Mouse (Mus musculus) adrenal gland, postnatal 10 days (tissue): ENCODE measurements around the gene Foxa3. TPM values are rescaled to one million over a fixed set of nuclear protein-coding genes. Genes with fewer than 3 reads are reported as not detected.

Experiments used
- DNase-seq: peaks from one replicate; pipeline ENCODE4 v3.0.0; 2021; ENCODE audit warnings: mixed read lengths
- total RNA-seq, 2 experiments: library from RNA; stranded (reverse); gene quantifications; 2 replicates each; pipeline ENCODE4 v1.2.3; 2021

Gene Foxa3
- total RNA-seq, 2 experiments from 2014 or later: 4.8 to 14.0 TPM

DNA sequence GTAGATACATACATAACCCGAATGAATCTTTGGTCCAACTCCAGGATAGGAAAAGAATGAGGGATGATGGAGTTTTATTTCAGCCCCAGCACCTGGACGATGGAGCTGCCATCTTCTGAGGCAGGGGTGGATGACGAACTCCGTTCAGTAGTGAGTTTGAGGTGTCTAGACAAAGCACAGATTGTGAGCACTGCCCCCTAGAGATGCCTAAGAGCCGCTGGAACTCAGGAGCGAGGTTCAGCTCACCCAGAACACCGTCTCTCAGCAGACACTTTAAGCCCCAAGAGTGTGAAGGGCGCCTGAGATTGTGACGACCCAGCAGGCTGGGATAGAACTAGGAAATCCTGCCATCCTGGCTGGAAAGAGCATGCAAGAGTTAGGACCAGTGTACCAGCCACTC is 24.5 kb downstream of the Foxa3 start:
- DNase-seq: no peak

DNA sequence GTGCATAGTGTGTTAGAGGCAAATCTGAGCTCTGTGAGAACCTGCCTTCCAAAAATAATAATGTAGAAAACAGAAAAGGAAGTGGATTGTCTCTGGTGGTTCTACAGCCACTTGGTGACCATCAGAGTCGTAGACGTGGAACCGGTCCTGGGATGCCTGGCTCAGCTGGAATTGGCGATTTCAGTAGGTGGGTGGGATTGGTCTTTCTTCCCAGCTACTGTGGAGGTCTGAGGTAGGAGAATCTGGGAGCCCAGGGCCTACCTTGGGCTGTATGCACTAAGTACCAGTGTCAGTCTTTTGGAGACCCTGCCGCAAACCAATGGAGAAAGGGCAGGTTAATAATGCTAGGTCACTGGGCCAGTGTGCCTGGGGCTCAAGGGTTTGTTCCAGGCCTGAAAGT is 30.3 kb downstream of the Foxa3 start:
- DNase-seq: no peak

DNA sequence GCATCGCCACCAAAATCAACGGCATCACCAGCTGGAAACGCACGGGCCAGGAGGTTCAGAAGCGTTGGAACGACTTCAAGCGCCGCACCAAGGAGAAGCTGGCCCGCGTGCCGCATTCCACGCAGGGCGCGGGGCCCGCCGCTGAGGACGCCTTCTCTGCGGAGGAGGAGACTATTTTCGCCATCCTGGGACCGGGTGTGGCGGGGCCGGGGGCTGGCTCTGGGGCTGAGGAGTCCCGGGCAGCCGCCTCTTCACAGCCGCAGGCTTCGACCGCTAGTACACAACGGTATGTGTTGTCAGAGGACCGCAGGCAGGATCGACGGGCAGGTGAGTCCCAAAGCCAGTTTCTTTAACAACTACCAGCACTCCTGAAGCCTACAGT is 31.1 kb downstream of the Foxa3 start:
- peak; percentile 52 for DNase-seq

DNA sequence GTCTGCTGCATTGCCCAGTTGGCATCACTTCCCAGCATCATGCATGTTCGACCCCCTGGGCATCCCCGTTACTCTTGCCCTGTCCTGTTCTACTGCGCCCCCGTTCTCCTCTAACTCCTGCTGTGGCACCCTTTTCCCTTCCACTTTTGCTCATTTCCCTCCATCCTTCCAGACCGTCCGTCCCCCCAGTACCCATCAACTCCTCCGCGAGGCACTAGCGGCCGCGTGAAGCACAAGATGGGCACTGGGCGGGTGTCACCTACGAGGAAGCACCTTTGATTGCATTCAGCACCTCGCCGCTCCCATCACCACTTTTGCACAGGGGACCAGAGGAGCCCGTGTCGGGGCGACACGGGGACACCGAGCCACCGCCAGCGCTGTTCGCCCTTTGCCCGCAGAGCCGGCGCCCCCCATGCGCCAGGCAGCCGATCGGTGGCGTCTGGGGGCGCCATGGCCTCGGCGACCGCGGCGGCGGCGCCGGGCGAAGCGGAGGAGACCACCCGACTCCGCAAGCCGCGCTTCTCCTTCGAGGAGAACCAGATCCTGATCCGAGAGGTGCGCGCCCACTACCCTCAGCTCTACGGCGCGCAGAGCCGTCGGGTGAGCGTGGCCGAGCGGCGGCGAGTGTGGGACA is 31.6 kb downstream of the Foxa3 start:
- DNase-seq: peak; percentile 38

DNA sequence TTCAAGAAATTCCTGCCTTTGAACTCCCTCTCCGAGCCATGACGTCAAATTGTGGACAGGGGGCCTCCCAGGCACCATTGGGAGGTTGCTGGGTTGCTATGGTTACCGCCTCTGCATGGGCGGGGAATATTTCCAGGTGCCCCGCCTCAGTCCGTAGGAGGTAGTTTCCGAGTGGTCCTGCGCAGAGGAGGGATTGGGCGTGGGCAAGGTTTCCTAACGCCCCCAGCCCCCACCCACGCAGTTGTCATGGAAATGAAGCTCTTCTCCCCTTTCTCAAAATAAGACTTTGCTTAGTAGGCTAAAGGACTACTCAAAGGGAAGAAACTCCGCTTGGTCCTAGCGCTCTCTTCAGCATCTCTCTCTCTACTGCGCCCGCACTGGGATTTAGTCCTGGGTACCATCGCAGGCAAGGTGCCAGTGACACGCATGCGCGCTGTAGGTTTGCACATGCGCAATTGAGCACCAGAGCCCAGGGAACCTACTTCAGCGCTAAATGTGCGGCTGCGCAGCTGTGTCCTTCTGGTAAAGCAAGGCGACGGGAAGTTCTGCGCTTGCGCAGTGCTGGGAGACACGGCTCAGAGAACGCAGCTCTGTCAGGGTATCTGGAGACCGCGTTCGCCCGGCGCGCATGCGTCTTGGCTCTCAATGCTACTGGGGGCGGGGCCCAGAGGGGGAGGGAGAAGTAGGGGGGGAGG is 32.6 kb downstream of the Foxa3 start, which contains the start of gene Mypop:
Mypop (plus strand) TSS at position 645 of the 695 bp plus-strand sequence.
- peak; percentile 99 for DNase-seq

DNA sequence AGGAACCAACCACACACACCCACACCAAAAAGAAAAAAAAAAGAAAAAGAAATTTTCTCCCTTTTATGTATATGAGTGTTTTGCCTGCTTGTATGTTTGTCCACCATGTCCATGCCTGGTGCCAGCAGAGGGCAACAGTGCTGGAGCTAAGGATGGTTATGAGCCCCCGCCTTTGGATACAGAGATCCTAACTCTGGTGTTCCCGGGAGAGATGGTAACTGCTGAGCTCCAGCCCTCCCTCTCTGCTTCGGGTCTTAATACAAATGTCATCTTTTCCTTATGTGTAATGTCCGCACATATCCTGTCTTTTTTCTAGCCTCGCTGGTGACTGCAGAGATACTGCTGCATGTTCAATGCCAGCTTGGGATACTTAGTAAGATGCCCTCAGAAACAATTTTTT is 33.3 kb downstream of the Foxa3 start:
- no peak for DNase-seq

DNA sequence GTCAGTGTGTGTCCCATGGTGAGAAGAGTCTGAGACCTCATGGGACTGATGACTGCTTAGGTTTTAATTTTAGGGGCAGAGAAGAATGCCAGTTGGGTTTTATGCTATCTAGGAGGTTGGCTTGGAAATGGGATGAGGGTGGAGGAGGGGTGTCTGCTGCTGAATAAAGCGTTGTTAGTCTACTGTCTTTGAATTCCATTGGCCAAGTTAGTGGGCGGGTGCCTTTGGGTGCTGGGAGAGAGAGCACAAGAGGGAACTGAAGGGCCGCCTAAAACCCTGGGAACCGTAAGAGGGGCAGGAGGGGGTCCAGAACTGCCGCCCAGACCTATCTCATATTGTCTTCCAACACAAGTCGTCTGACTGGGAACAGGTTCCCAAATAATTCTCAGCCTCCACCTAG is 34.6 kb downstream of the Foxa3 start:
- DNase-seq: no peak

DNA sequence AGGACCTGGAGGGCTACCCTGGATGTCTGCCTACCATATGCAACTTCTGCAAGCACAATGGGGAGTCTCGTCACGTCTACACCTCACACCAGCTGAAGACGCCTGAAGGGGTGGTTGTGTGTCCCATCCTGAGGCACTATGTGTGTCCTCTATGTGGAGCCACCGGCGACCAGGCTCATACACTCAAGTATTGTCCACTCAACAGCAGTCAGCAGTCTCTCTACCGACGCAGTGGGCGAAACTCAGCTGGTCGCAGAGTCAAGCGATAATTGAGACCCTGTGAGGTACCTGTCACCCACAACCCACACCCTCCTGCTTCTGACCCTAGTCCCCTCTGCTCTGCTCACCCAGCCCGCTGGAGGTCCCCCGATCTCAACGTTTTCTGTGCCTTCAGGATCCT is 35.6 kb downstream of the Foxa3 start:
- DNase-seq: no peak

DNA sequence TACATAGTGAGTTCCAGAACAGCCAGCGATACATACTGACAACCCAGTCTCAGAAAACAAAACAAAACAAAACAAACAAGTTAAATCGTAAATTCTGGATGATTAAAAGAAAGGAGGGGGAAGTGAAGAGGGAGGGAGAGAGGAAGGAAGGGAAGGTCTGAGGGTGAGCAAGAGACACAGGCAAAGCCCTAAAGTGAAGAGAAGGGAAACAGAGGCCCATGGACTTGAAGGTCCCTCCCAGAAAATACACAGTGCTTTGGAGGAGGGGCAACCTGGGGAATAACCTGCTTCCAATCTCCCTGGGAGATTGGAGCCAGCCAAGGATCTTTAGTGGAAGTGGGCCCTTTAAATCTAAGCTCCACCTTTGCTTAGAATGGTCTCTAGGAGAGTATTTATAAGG is 36.2 kb downstream of the Foxa3 start, which contains the start of gene Nanos2:
Nanos2 (plus strand) TSS at position 301 of the 400 bp plus-strand sequence.
- DNase-seq: no peak

DNA sequence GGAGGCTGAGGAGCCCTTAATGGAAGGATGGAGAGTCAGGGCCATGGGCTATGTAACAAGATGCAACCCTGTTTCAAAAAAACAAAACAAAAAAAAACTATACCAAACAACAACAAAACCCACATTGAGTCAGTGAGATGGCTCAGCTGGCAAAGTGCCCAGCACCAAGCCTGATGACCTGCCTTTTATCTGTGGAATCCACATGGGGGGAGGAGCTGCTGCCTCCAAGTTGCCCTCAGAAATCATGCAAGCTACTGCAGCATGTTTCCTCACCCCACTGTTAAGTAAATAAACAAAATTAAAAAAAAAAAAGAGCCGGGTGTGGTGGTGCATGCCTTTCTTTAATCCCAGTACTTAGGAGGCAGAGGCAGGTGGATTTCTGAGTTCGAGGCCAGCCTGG is 36.8 kb downstream of the Foxa3 start:
- no peak for DNase-seq

DNA sequence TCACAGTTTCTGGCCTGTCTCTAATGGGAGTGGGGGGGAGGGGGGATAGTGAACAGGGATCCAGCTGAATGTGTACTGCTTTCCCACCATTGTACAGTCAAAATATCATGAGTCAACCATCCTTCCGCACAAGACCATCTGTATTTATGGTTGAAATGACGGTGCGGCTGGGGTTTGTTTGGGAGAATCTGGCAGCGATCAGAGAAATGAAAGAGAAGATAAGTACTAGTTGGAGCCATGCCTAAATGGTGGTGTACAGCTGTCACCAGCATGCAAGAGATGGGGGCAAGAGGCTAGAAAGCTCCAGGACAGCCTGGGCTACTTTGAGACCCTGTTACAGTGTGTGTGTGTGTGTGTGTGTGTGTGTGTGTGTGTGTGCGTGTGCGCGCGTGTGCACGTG is 45.0 kb downstream of the Foxa3 start:
- no peak for DNase-seq

DNA sequence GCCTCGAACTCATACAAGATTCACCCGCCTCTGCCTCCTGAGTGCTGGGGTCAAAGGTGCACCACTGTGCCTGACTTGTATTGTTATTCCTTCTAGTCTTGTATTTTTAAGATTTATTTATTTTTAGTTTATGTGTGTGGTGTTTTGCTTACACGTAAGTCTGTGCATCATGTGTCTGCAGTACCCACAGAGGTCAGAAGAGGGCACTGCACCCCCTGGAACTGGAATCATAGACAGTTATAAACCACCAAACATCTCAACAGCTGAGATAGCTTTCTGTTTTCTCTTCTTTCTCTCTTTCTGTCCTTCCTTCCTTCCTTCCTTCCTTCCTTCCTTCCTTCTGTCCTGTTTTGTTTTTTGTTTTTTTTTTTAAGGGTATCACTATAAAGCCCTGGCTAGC is 52.4 kb downstream of the Foxa3 start:
- DNase-seq: no peak

DNA sequence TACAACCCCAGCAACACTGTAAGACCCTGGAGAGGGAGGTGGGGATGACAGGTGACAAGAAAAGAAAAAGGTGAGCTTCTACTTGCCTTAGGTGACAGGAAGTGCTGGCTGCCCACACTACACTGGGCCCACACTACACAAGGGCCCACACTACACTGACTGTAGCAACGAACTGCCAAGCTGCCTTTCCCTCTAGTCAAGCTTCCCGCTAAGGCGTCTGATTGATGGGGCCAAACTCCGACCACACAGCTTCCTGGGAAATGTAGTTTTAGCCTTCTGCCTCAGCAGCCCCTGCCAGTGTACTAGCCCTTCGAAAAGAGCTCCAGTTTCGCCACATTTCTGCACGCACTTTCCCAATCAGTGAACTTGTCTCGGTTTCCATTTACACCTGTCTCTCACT is 55.7 kb downstream of the Foxa3 start:
- no peak for DNase-seq

DNA sequence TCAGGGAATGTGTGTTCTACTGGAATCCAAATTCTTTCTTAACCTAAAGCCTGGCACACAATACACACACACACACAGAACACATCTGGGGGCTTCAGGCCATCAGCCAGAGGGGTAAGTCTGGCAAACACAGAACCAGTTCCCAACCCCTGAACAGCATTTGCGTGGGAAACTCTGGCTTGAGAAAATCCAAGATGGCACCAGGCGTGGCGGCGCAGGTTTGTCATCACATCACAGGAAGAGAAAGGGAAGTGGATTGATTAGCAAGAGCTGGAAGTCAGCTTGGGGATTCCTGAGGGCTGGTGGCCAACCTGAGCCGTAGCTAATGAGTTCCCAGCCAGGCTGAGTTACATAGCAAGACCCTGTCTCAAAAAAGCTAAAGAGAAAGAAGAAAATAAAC is 58.0 kb downstream of the Foxa3 start:
- DNase-seq: no peak

DNA sequence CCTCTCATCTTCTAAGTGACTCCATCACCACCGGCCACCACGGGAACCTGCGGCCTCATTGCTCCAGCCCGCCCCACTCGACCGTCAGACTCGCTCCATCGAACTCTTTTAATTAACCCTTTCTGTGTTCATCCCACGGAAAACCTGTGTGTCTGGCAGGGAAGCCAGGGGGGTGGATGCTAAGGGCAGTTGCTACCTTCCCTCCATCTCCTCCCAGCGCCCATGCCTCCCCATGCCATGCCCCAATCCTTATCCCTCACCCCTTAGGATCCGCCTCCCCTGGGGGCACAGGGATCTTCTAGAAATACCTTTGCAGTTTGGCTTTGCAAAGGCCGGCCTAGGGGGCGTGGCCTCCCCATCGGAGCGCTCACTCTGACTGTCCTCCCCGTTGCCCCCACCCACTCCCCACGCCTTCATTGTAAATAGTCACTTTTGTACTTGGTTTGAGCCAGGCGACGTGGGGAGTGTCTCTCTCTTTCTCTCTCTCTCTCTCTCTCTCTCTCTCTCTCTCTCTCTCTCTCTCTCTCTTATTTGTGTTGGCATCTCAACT is 60.0 kb downstream of the Foxa3 start:
- DNase-seq: no peak

Other genes with a start within 250 kb of the Foxa3 start
- not detected for gene Psg19, start 225.0 kb downstream of the Foxa3 start, total RNA-seq
- not detected for gene Psg17, start 201.9 kb downstream of the Foxa3 start, total RNA-seq
- gene Mill2, start 183.6 kb downstream of the Foxa3 start, total RNA-seq: 1 to 10 TPM; 3.7 to 5.0 TPM
- 1 to 10 TPM; 5.0 to 7.9 TPM for gene Pglyrp1, start 152.2 kb downstream of the Foxa3 start, total RNA-seq
- 10 to 100 TPM; 12.5 to 13.9 TPM for gene Ccdc61, start 113.1 kb downstream of the Foxa3 start, total RNA-seq
- 1 to 10 TPM; 6.1 to 7.4 TPM for gene Nova2, start 97.7 kb downstream of the Foxa3 start, total RNA-seq
- not detected for gene Nanos2, start 36.1 kb downstream of the Foxa3 start, total RNA-seq
- gene Mypop, start 32.3 kb downstream of the Foxa3 start, total RNA-seq: 1 to 10 TPM; 6.4 to 6.8 TPM
- gene Irf2bp1, start 19.5 kb downstream of the Foxa3 start, total RNA-seq: 10 to 100 TPM; 36.9 to 37.2 TPM
- 10 to 100 TPM; 78.0 to 89.0 TPM for gene Sympk, start 839 bp upstream of the Foxa3 start, total RNA-seq
- not detected for gene Rsph6a, start 31.2 kb upstream of the Foxa3 start, total RNA-seq
- 10 to 100 TPM; 43.5 to 48.4 TPM for gene Dmwd, start 52.7 kb upstream of the Foxa3 start, total RNA-seq
- gene Dmpk, start 60.3 kb upstream of the Foxa3 start, total RNA-seq: 10 to 100 TPM; 51.8 to 93.9 TPM
- 10 to 100 TPM; 12.3 to 17.3 TPM for gene Six5, start 71.1 kb upstream of the Foxa3 start, total RNA-seq
- under 1 TPM; 0.21 to 0.24 TPM for gene Gm4969, start 94.8 kb upstream of the Foxa3 start, total RNA-seq
- gene Fbxo46, start 96.3 kb upstream of the Foxa3 start, total RNA-seq: 10 to 100 TPM; 10.7 to 11.1 TPM
- 10 to 100 TPM; 12.5 to 12.6 TPM for gene Qpctl, start 125.8 kb upstream of the Foxa3 start, total RNA-seq
- 10 to 100 TPM; 90.1 to 91.2 TPM for gene Snrpd2, start 126.2 kb upstream of the Foxa3 start, total RNA-seq
- gene Gipr, start 142.6 kb upstream of the Foxa3 start, total RNA-seq: under 1 TPM; 0.75 to 0.94 TPM
- 10 to 100 TPM; 37.7 to 41.0 TPM for gene Eml2, start 152.9 kb upstream of the Foxa3 start, total RNA-seq
- gene Gpr4, start 189.0 kb upstream of the Foxa3 start, total RNA-seq: 1 to 10 TPM; 7.4 to 9.2 TPM
- gene Opa3, start 204.8 kb upstream of the Foxa3 start, total RNA-seq: 10 to 100 TPM; 26.5 to 26.6 TPM
- 10 to 100 TPM; 73.9 to 77.2 TPM for gene Vasp, start 248.3 kb upstream of the Foxa3 start, total RNA-seq